Mouse (Mus musculus) forebrain, embryonic 16.5 days (tissue): ENCODE data around the gene Paxbp1. TPM values are rescaled to one million over a fixed set of nuclear protein-coding genes. Genes with fewer than 3 reads are reported as not detected.

ENCODE experiments used
- ATAC-seq: fragments of 200-750 bp; cut with Nextera tagmentation; 2 replicates; pipeline ENCODE4 v1.8.0; 2017; ENCODE audit warnings: mild to moderate bottlenecking, moderate library complexity
- H3K27ac ChIP-seq: fragments of 300-500 bp; sonication (generic); 2 replicates; pipeline ENCODE4 v1.5.1; 2014; ENCODE audit warnings: low read length, control low read depth
- H3K27me3 ChIP-seq: fragments of 300-500 bp; sonication (generic); replicated peaks from 2 replicates; pipeline ENCODE4 v1.6.1; 2014; ENCODE audit warnings: low read length; ENCODE audit not compliant: control insufficient read depth, insufficient read depth
- H3K36me3 ChIP-seq: fragments of 300-500 bp; sonication (generic); 2 replicates; pipeline ENCODE4 v1.6.1; 2014; ENCODE audit not compliant: control insufficient read depth, insufficient read depth
- H3K4me1 ChIP-seq: fragments of 300-500 bp; sonication (generic); replicated peaks from 2 replicates; pipeline ENCODE4 v1.6.1; 2014; ENCODE audit warnings: low read length; ENCODE audit not compliant: control insufficient read depth, insufficient read depth
- H3K4me2 ChIP-seq: fragments of 300-500 bp; sonication (generic); 2 replicates; pipeline ENCODE4 v1.6.1; 2014; ENCODE audit warnings: mild to moderate bottlenecking, low read length, control low read depth
- H3K4me3 ChIP-seq: fragments of 300-500 bp; sonication (generic); replicated peaks from 2 replicates; pipeline ENCODE4 v1.5.1; 2014; ENCODE audit warnings: mild to moderate bottlenecking, low read length, control low read depth
- H3K9ac ChIP-seq: fragments of 300-500 bp; sonication (generic); replicated peaks from 2 replicates; pipeline ENCODE4 v1.6.1; 2014; ENCODE audit warnings: low read depth, low read length, control low read depth
- H3K9me3 ChIP-seq: fragments of 300-500 bp; sonication (generic); 2 replicates; pipeline ENCODE4 v1.6.1; 2016; ENCODE audit warnings: low read length; ENCODE audit not compliant: control insufficient read depth
- WGBS: fragments of 180-500 bp; shearing (Covaris S2); extraction: QIAGEN DNeasy Blood & Tissue Kit; methylation state at CpG from one replicate; pipeline ENCODE4 v1.1.7; 2014; 5-methylcytosine and 5-hydroxymethylcytosine counted together
- polyA plus RNA-seq: library from polyadenylated mRNA; unstranded; fragments of >200 nt; fragmentation: Nextera tagmentation; extraction: Ambion mirVana; gene quantifications from 2 replicates; pipeline ENCODE4 v1.2.1, GENCODE M21; 2015

Gene Paxbp1
- polyA plus RNA-seq, 1 experiment from 2014 or later, result 96.0 TPM

- H3K27ac ChIP-seq, result no peak overlapping the region
- H3K36me3 ChIP-seq, result no peaks in the 10 kb centered on the region
These were observed 11.9 kb upstream of the Paxbp1 start for GRCm38 (mm10) chr16:91056043-91056821.

GRCm38 (mm10) chr16:91055150-91055549, 10.8 kb upstream of the Paxbp1 start:
- Histone ChIP-seq H3K27me3 (no peaks in the 10 kb centered on the region), H3K27ac (no peak overlapping the region), H3K9ac (no peak overlapping the region), H3K4me2 (no peak overlapping the region), H3K36me3 (no peaks in the 10 kb centered on the region), H3K9me3 (no peaks in the 10 kb centered on the region), H3K4me3 (no peak overlapping the region), H3K4me1 (no peaks in the 10 kb centered on the region)
- ATAC-seq, result no peak
- WGBS, result 82% methylated on average over 5 of the region's 5 CpGs

More at GRCm38 (mm10) chr16:91056043-91056821, 11.9 kb upstream of the Paxbp1 start:
- Histone ChIP-seq H3K4me2 (no peak overlapping the region), H3K9ac (no peak overlapping the region), H3K4me3 (no peak overlapping the region), H3K27me3 (no peaks in the 10 kb centered on the region), H3K9me3 (no peaks in the 10 kb centered on the region), H3K4me1 (no peaks in the 10 kb centered on the region)
- 46% methylated on average over 16 of the region's 16 CpGs for WGBS
- no peak for ATAC-seq

- no peak overlapping the region for H3K4me3 ChIP-seq
- no peak overlapping the region for H3K27ac ChIP-seq
- 50% methylated on average over 8 of the region's 8 CpGs for WGBS
- no peak overlapping the region for H3K9ac ChIP-seq
- no peaks in the 10 kb centered on the region for H3K9me3 ChIP-seq
- no peaks in the 10 kb centered on the region for H3K4me1 ChIP-seq
- H3K27me3 ChIP-seq, result no peaks in the 10 kb centered on the region
- no peak overlapping the region for H3K4me2 ChIP-seq
- no peak for ATAC-seq
- H3K36me3 ChIP-seq, result no peaks in the 10 kb centered on the region
These were observed 9.3 kb upstream of the Paxbp1 start for GRCm38 (mm10) chr16:91053599-91053998.

GRCm38 (mm10) chr16:91045511-91045910, 1.2 kb upstream of the Paxbp1 start:
- no peaks in the 10 kb centered on the region for H3K9me3 ChIP-seq
- H3K4me2 ChIP-seq, result no peak overlapping the region
- 0 out of 2 replicates have a peak, but pooled peaks cover under 1% of the 10 kb centered on the region for H3K36me3 ChIP-seq
- H3K27me3 ChIP-seq, result no peaks in the 10 kb centered on the region
- H3K9ac ChIP-seq, result no peak overlapping the region
- no peak overlapping the region for H3K27ac ChIP-seq
- no peak overlapping the region for H3K4me3 ChIP-seq
- no peak for ATAC-seq
- WGBS, result 60% methylated on average over 8 of the region's 8 CpGs
- H3K4me1 ChIP-seq, result peaks cover 14% of the 10 kb centered on the region

- H3K36me3 ChIP-seq, result 0 out of 2 replicates have a peak, but pooled peaks cover 2% of the 10 kb centered on the region
- no peaks in the 10 kb centered on the region for H3K9me3 ChIP-seq
- H3K4me2 ChIP-seq, result peak overlapping the region; percentile 83
- H3K27ac ChIP-seq, result peak overlapping the region; percentile 97
- H3K4me3 ChIP-seq, result peak overlapping the region; percentile 100
- peak overlapping the region; percentile 98 for H3K9ac ChIP-seq
- no peaks in the 10 kb centered on the region for H3K27me3 ChIP-seq
- peak; percentile 61 for ATAC-seq
- H3K4me1 ChIP-seq, result peaks cover 14% of the 10 kb centered on the region
- WGBS, result under 1% methylated on average over 63 of the region's 63 CpGs
These were observed 688 bp downstream of the Paxbp1 start for GRCm38 (mm10) chr16:91043461-91044248.

GRCm38 (mm10) chr16:91042640-91043039, 1.7 kb downstream of the Paxbp1 start:
- Histone ChIP-seq H3K27ac (no peak overlapping the region), H3K4me3 (peak overlapping the region; percentile 22), H3K36me3 (peaks cover 4% of the 10 kb centered on the region; the same call in 1 of the 2 replicates), H3K9ac (no peak overlapping the region), H3K4me1 (peaks cover 14% of the 10 kb centered on the region), H3K27me3 (no peaks in the 10 kb centered on the region), H3K4me2 (peak overlapping the region; percentile 55), H3K9me3 (no peaks in the 10 kb centered on the region)
- WGBS, result 34% methylated on average over 1 of the region's 1 CpGs
- no peak for ATAC-seq

GRCm38 (mm10) chr16:91035866-91036265, 8.5 kb downstream of the Paxbp1 start:
- no peak overlapping the region for H3K9ac ChIP-seq
- no peaks in the 10 kb centered on the region for H3K9me3 ChIP-seq
- H3K4me3 ChIP-seq, result no peak overlapping the region
- ATAC-seq, result no peak
- no peak overlapping the region for H3K27ac ChIP-seq
- 90% methylated on average over 10 of the region's 10 CpGs for WGBS
- H3K36me3 ChIP-seq, result peaks cover 49% of the 10 kb centered on the region
- H3K4me1 ChIP-seq, result no peaks in the 10 kb centered on the region
- no peak overlapping the region for H3K4me2 ChIP-seq
- H3K27me3 ChIP-seq, result no peaks in the 10 kb centered on the region

- no peaks in the 10 kb centered on the region for H3K9me3 ChIP-seq
- 89% methylated on average over 4 of the region's 4 CpGs for WGBS
- H3K4me2 ChIP-seq, result no peak overlapping the region
- H3K9ac ChIP-seq, result no peak overlapping the region
- H3K4me1 ChIP-seq, result no peaks in the 10 kb centered on the region
- H3K27ac ChIP-seq, result no peak overlapping the region
- no peak for ATAC-seq
- no peak overlapping the region for H3K4me3 ChIP-seq
- no peaks in the 10 kb centered on the region for H3K27me3 ChIP-seq
- H3K36me3 ChIP-seq, result peaks cover 54% of the 10 kb centered on the region
These were observed 13.6 kb downstream of the Paxbp1 start for GRCm38 (mm10) chr16:91030751-91031150.

GRCm38 (mm10) chr16:91029901-91030300, 14.4 kb downstream of the Paxbp1 start:
- Histone ChIP-seq H3K4me3 (no peak overlapping the region), H3K9ac (no peak overlapping the region), H3K4me2 (no peak overlapping the region), H3K9me3 (no peaks in the 10 kb centered on the region), H3K4me1 (no peaks in the 10 kb centered on the region), H3K36me3 (peaks cover 56% of the 10 kb centered on the region), H3K27me3 (no peaks in the 10 kb centered on the region), H3K27ac (no peak overlapping the region)
- ATAC-seq, result no peak
- whole genome bisulfite sequencing, result 93% methylated on average over 2 of the region's 2 CpGs
